Mouse (Mus musculus): ENCODE data around the gene Usp15. TPM values are rescaled to one million over a fixed set of nuclear protein-coding genes. Genes with fewer than 3 reads are reported as not detected.

The Usp15 gene
- polyA plus RNA-seq, 1 experiment from 2014 or later: 66.8 TPM

DNA sequence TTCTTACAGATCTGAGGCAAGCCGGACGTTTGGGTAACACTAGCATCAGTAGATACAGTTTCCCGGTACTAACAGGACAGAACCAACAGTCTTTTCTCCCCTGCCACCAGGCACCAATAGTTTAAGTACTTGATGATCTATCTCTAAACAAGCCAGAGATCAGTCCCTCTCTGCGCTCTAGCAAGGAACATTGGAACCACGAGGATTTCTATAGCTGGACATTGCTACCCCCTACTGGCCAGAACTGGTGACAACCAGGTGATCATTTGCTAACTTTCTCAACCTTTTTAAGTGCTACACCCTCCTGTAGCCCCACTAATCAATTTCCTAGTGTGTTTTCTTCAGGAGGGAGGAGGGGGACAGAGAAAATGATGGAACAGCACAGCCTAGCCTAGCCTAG is 105.1 kb downstream of the Usp15 start:
- peak; percentile 61; the same call in 1 of the 2 replicates for ATAC-seq (replicated peaks)
- Histone ChIP-seq H3K36me3 (no peaks in the 10 kb centered on the region), H3K4me2 (replicated peaks) (no peak overlapping the region), H3K27ac (replicated peaks) (no peak overlapping the region), H3K9me3 (no peaks in the 10 kb centered on the region), H3K4me3 (no peak overlapping the region), H3K4me1 (no peaks in the 10 kb centered on the region), H3K9ac (replicated peaks) (no peak overlapping the region), H3K27me3 (no peaks in the 10 kb centered on the region)
- 37% methylated on average over 5 of the region's 5 CpGs for WGBS

DNA sequence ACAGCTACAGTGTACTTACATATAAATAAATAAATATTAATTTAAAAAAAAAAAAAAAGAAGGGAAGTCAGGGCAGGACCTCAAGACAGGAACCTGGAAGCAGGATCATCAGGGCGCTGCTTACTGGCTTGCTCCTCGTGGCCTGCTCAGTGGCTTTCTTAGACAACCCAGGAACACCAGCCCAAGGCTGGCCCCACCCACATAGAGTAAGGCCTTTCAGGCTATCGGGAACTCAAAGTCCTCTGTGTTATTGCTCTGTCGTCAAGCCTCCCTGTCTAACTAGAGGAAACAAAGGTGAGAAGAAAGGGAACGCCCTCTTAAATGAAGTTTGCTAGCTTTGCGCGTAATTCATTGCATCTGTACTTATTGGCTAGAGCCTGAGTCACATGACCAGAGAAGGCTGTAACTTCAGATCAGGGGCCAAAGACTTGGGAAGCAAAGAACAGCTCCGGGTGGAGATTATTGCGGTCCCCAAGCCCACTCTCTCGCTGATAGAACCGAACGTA is 107.3 kb downstream of the Usp15 start:
- H3K4me3 ChIP-seq: no peak overlapping the region
- H3K36me3 ChIP-seq: no peaks in the 10 kb centered on the region
- H3K27ac ChIP-seq (replicated peaks): no peak overlapping the region
- no peaks in the 10 kb centered on the region for H3K27me3 ChIP-seq
- ATAC-seq (replicated peaks): no peak
- H3K9ac ChIP-seq (replicated peaks): no peak overlapping the region
- peaks cover 4% of the 10 kb centered on the region; the same call in 1 of the 2 replicates for H3K4me1 ChIP-seq
- WGBS: 82% methylated on average over 12 of the region's 12 CpGs
- no peaks in the 10 kb centered on the region for H3K9me3 ChIP-seq
- H3K4me2 ChIP-seq (replicated peaks): no peak overlapping the region

DNA sequence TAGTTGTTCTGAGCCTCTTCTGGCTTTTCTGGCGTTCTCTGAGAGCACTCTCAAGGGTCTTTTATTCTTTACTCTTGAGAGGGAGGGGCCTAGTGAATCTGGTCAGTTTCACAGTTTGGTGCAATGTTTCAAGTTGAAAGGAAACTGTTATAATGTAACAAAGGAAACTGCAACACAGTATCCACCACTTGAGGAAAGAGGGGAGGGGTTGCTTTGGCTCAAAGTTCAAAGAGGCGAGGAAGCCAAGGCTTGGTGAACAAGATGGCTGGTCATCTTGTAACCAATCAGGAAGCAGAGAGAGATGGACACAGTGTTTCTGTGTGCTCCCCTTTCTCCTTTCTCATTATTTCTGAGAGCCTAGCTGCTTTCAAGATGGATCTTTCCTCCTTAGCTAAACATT is 109.9 kb downstream of the Usp15 start:
- Histone ChIP-seq H3K4me3 (no peak overlapping the region), H3K9ac (replicated peaks) (no peak overlapping the region), H3K27ac (replicated peaks) (no peak overlapping the region), H3K4me1 (peaks cover 8% of the 10 kb centered on the region; the same call in 1 of the 2 replicates), H3K27me3 (no peaks in the 10 kb centered on the region), H3K36me3 (no peaks in the 10 kb centered on the region), H3K9me3 (no peaks in the 10 kb centered on the region), H3K4me2 (replicated peaks) (no peak overlapping the region)
- ATAC-seq (replicated peaks): no peak
- 74% methylated on average over 2 of the region's 2 CpGs for WGBS

DNA sequence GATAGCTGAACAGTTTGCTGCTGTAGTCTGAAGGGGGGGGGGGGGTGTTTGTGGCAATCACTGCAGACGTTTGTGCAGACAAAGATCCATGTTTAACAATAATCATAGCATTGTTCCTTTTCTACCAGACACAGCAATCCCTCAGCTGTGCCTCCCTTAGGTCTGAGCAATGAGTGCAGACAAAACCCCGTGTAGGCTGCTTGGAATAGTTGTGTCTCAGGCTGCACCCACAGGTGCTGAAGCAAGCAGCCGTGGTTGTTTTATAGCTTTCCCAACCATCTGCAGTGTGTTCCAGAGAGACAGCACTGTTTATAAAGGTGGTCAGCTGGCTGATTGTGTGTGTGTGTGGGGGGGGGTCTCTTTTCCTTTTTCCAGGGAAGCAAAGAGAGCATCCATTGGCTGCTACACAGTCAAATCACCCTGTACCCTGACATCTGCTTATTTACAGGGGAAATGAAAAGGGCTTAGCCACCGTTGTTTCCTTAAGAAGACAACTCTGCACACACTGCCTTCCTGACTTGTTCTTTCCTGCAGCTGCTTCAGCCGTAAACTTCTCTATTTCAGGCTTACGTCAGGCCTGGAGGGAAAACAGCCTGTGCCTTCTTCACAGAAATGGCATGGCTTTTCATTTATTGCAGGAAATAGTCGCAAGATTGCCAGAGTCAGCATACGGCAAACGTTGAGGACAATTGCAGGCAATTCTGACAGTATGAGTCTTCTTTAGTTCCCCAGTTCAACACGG is 111.7 kb downstream of the Usp15 start:
- Histone ChIP-seq H3K9ac (replicated peaks) (no peak overlapping the region), H3K36me3 (no peaks in the 10 kb centered on the region), H3K4me2 (replicated peaks) (no peak overlapping the region), H3K4me3 (no peak overlapping the region), H3K9me3 (no peaks in the 10 kb centered on the region), H3K27ac (replicated peaks) (peak overlapping the region; percentile 39; the same call in 1 of the 2 replicates), H3K27me3 (no peaks in the 10 kb centered on the region), H3K4me1 (peaks cover 8% of the 10 kb centered on the region; the same call in 1 of the 2 replicates)
- no peak for ATAC-seq (replicated peaks)
- 72% methylated on average over 10 of the region's 10 CpGs for WGBS

DNA sequence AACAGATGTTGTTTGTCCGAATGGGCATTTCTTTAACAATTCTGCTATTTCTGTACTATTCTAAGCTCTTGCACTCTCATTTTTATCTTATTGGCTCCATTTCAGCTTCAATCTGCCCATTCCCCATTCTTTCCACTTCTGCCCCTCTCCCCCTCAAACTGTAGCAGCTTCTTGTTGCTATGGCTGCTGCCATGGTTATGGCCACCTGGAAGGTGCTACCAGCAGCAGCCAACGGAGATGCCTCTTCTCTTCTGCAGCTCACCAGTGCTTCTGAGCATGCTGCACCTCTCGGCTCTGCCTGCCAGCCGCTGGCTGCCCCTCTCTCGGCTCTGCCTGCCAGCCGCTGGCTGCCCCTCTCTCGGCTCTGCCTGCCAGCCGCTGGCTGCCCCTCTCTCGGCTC is 112.5 kb downstream of the Usp15 start:
- Histone ChIP-seq H3K4me2 (replicated peaks) (no peak overlapping the region), H3K27ac (replicated peaks) (0 out of 2 replicates have a peak overlapping the region, but pooled peaks have one; percentile 39), H3K27me3 (no peaks in the 10 kb centered on the region), H3K9ac (replicated peaks) (no peak overlapping the region), H3K4me3 (no peak overlapping the region), H3K36me3 (no peaks in the 10 kb centered on the region), H3K9me3 (no peaks in the 10 kb centered on the region), H3K4me1 (peaks cover 8% of the 10 kb centered on the region; the same call in 1 of the 2 replicates)
- WGBS: 47% methylated on average over 9 of the region's 9 CpGs
- ATAC-seq (replicated peaks): no peak

DNA sequence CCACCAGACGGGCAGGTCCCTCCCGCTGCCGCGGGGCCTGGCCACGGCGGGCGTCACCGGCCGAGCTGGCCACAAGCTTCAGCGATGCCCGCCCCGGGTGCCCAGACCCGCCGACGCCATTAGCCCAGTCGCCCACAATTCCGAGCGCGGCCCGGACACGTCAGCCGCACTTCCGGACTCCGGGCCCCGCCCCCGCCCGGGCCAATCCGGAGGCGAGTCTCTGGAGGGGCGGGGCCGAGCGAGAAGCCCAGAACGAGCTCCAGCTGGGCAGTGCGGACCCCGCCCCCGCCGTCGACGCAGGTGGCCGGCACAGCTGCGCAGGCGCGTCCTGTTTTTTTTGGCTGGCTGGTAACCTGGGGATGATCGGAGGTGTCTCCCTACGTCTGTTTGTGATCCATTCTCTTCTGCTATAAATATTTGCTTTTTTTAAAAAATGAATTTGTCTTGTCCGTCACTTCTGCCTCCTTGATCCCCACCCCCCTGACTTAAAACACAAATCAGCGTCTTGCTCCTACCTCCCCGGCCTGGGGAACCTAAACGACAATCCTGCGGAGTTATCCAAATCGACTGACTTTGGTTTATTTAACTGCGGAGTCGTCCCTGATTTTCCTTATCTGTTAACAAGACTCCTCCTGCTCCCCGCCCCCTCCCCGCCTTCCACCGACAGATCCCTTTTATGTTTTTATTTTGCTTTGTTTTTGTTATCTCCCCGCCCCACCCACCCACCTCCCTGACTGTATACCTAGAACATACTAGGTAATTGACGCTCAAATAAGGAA is 120.4 kb downstream of the Usp15 start, which contains the start of gene Mon2:
TSS of gene Mon2 (minus strand) at position 261 of the 779 bp plus-strand sequence.
- H3K9me3 ChIP-seq: no peaks in the 10 kb centered on the region
- H3K4me2 ChIP-seq (replicated peaks): peak within 1 kb of the TSS; percentile 72
- under 1% methylated on average over 55 of the region's 58 CpGs for WGBS
- H3K27ac ChIP-seq (replicated peaks): peak within 1 kb of the TSS; percentile 66
- peaks cover 13% of the 10 kb centered on the region for H3K4me1 ChIP-seq
- peak within 1 kb of the TSS; percentile 74 for H3K4me3 ChIP-seq
- H3K36me3 ChIP-seq: 0 out of 2 replicates have a peak, but pooled peaks cover 6% of the 10 kb centered on the region
- no peaks in the 10 kb centered on the region for H3K27me3 ChIP-seq
- peak; percentile 99 for ATAC-seq (replicated peaks)
- peak within 1 kb of the TSS; percentile 83 for H3K9ac ChIP-seq (replicated peaks)

DNA sequence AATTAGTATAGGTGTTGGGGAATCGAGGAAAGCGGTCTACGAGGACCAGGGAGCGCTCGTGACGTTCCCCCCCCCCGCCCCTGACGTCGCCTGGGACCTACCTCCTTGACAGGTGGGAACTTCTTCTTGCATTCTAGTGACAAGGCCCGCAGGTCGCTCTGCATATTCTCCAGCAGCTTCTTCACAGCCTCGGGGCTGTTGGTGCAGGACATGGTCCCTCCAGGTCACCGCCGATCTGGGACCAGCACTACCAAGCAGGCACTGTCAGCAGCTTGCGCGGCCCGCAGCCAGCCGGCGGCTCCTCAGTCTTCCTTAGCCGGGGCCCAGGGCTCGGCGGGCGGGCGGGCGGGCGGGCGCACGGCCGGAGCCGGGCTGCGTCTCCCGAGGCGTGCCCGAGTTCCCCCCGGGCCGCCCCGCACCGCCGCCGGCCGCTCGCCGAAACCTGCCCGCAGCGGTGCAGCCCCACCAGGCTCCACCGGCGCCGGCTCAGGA is 121.0 kb downstream of the Usp15 start:
- H3K27me3 ChIP-seq: no peaks in the 10 kb centered on the region
- H3K9ac ChIP-seq (replicated peaks): peak overlapping the region; percentile 83
- H3K4me2 ChIP-seq (replicated peaks): peak overlapping the region; percentile 72
- ATAC-seq (replicated peaks): peak; percentile 79
- H3K27ac ChIP-seq (replicated peaks): peak overlapping the region; percentile 66
- peak overlapping the region; percentile 74 for H3K4me3 ChIP-seq
- 1% methylated on average over 40 of the region's 48 CpGs for WGBS
- peaks cover 13% of the 10 kb centered on the region for H3K4me1 ChIP-seq
- H3K9me3 ChIP-seq: no peaks in the 10 kb centered on the region
- H3K36me3 ChIP-seq: 0 out of 2 replicates have a peak, but pooled peaks cover 6% of the 10 kb centered on the region

DNA sequence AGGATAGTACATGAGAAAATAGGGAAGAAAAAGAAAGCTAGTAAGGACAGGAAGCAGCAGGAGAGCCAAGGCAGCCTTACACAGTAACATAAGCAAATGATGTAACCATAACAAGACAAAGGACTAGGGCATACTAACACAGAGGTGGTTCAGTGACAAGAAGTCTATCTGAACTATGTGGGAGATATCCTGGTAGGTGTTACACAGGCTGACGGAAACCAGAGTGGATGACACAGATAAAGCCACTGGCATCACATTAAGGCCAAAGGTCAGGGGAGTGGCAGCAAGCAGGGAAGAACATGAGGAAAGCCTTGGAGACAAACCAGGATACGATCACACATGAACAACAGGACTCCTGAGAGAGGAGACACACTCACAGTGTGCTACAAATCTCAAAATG is 124.8 kb downstream of the Usp15 start:
- Histone ChIP-seq H3K4me3 (no peak overlapping the region), H3K9ac (replicated peaks) (no peak overlapping the region), H3K4me1 (peaks cover 12% of the 10 kb centered on the region), H3K27ac (replicated peaks) (no peak overlapping the region), H3K4me2 (replicated peaks) (no peak overlapping the region), H3K36me3 (peaks cover 13% of the 10 kb centered on the region), H3K9me3 (no peaks in the 10 kb centered on the region), H3K27me3 (no peaks in the 10 kb centered on the region)
- 94% methylated on average over 2 of the region's 2 CpGs for WGBS
- no peak for ATAC-seq (replicated peaks)

DNA sequence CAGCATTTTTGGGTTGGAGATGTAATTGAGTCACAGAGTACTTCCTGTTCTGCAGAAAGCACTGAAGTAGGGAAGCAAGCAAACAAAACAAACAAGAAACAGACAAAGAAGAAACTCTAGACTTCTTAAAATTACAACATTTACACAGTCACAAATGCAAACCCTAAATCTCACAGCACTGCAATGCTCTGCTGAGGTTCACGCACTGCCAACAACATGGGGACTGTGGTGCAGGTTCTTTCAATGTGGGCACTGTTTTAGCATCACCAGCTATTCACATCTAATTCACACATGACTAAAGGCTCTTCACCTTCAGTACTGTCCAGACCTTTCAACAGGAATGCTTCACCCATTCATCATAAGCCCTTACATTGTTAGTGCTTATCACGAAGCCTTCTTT is 133.8 kb downstream of the Usp15 start:
- no peak for ATAC-seq (replicated peaks)
- Histone ChIP-seq H3K9ac (replicated peaks) (no peak overlapping the region), H3K4me2 (replicated peaks) (no peak overlapping the region), H3K36me3 (no peaks in the 10 kb centered on the region), H3K9me3 (no peaks in the 10 kb centered on the region), H3K27me3 (no peaks in the 10 kb centered on the region), H3K27ac (replicated peaks) (no peak overlapping the region), H3K4me1 (no peaks in the 10 kb centered on the region), H3K4me3 (no peak overlapping the region)
- 95% methylated on average over 2 of the region's 2 CpGs for whole genome bisulfite sequencing

DNA sequence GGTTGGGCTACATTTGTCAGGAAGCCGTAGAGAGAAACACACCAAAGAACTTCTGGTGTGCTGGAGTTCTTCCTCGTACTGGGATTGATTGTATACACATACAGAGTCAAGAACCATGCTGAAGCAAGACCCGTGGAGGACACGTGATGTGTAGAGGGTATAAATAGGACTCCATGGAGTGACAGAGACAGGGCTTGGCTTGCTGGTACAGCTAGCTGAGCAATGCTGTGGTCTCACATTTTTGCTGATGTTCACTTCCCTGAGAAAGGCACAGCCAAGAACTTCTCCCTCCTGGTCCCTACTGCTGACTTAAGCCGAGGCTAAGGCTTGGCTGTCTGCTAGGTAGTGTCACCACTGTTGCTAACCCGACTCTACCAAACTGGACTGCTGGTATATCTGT is 136.0 kb downstream of the Usp15 start:
- no peak overlapping the region for H3K27ac ChIP-seq (replicated peaks)
- no peak for ATAC-seq (replicated peaks)
- no peaks in the 10 kb centered on the region for H3K36me3 ChIP-seq
- H3K9ac ChIP-seq (replicated peaks): no peak overlapping the region
- H3K27me3 ChIP-seq: no peaks in the 10 kb centered on the region
- H3K4me3 ChIP-seq: no peak overlapping the region
- H3K9me3 ChIP-seq: no peaks in the 10 kb centered on the region
- no peak overlapping the region for H3K4me2 ChIP-seq (replicated peaks)
- H3K4me1 ChIP-seq: no peaks in the 10 kb centered on the region
- 94% methylated on average over 6 of the region's 6 CpGs for WGBS

DNA sequence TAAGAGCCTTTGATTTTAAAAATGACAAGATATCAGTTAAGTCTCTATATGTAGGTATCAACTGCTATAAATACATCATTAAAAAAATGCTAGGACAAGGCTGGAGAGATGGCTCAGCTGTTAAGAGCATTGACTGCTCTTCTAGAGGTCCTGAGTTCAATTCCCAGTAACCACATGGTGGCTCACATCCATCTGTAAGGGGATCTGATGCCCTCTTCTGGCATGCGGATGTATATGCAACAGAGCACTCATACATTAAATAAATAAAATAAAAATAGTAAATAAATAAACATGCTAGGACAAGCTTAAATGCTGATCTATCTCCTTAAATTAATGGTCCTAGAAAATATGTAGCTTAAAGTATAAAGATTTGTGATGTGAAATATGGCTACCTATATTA is 139.7 kb downstream of the Usp15 start:
- H3K4me1 ChIP-seq: no peaks in the 10 kb centered on the region
- no peak for ATAC-seq (replicated peaks)
- H3K9ac ChIP-seq (replicated peaks): no peak overlapping the region
- H3K9me3 ChIP-seq: no peaks in the 10 kb centered on the region
- no peak overlapping the region for H3K4me2 ChIP-seq (replicated peaks)
- 90% methylated on average over 1 of the region's 1 CpGs for WGBS
- H3K27ac ChIP-seq (replicated peaks): no peak overlapping the region
- no peaks in the 10 kb centered on the region for H3K27me3 ChIP-seq
- H3K36me3 ChIP-seq: no peaks in the 10 kb centered on the region
- H3K4me3 ChIP-seq: no peak overlapping the region

DNA sequence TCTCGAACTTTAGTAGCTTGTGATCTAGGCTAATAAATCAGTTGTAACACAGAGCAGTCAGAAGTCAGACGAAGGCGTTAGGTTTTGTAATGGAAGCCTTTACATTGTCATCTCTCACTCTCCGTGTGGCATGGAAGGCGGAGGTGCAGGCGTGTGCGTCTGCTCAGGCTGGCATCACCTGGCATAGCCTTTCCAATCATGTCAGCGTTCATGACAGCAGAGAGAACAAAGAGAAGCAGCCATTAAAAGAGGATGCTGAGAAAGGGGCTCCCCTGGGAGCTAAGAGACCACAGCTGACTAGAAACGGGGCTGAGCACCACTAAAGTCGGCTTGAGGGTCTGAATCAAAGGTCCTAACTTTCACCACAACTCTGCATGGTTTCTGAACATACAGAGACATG is 140.3 kb downstream of the Usp15 start:
- Histone ChIP-seq H3K4me2 (replicated peaks) (no peak overlapping the region), H3K4me1 (no peaks in the 10 kb centered on the region), H3K9me3 (no peaks in the 10 kb centered on the region), H3K27me3 (no peaks in the 10 kb centered on the region), H3K27ac (replicated peaks) (no peak overlapping the region), H3K36me3 (0 out of 2 replicates have a peak, but pooled peaks cover under 1% of the 10 kb centered on the region), H3K9ac (replicated peaks) (no peak overlapping the region), H3K4me3 (no peak overlapping the region)
- WGBS: 83% methylated on average over 10 of the region's 10 CpGs
- ATAC-seq (replicated peaks): no peak

All from forebrain, embryonic 15.5 days (tissue).